Mouse (Mus musculus) kidney, postnatal 0 days (tissue): Measurements from ENCODE around the gene Colgalt1. TPM values are rescaled to one million over a fixed set of nuclear protein-coding genes. Genes with fewer than 3 reads are reported as not detected.

Source experiments
- ATAC-seq: fragments of 200-750 bp; cut with Nextera tagmentation; replicated peaks from 2 replicates; pipeline ENCODE4 v1.8.0; 2017; ENCODE audit warnings: low read depth, moderate number of reproducible peaks, moderate TSS enrichment, moderate library complexity; ENCODE audit not compliant: low FRiP score
- DNase-seq: peaks from one replicate; pipeline ENCODE4 v3.0.0-alpha.2; 2016; ENCODE audit warnings: low spot score
- H3K27ac ChIP-seq: fragments of 300-500 bp; sonication (generic); 2 replicates; pipeline ENCODE4 v1.5.1; 2014; ENCODE audit warnings: mild to moderate bottlenecking
- H3K27me3 ChIP-seq: fragments of 300-500 bp; sonication (generic); 2 replicates; pipeline ENCODE4 v1.6.1; 2014; ENCODE audit warnings: low read length, mixed read lengths; ENCODE audit not compliant: insufficient read depth
- H3K36me3 ChIP-seq: fragments of 300-500 bp; sonication (generic); 2 replicates; pipeline ENCODE4 v1.6.1; 2014; ENCODE audit warnings: low read length, mixed read lengths; ENCODE audit not compliant: insufficient read depth
- H3K4me1 ChIP-seq: fragments of 300-500 bp; sonication (generic); replicated peaks from 2 replicates; pipeline ENCODE4 v1.6.1; 2014; ENCODE audit warnings: antibody characterized with exemption, low read length, mixed read lengths; ENCODE audit not compliant: insufficient read depth
- H3K4me2 ChIP-seq: fragments of 300-500 bp; sonication (generic); 2 replicates; pipeline ENCODE4 v1.6.1; 2014; ENCODE audit warnings: mild to moderate bottlenecking, low read length, moderate library complexity, mixed read lengths
- H3K4me3 ChIP-seq: fragments of 300-500 bp; sonication (generic); replicated peaks from 2 replicates; pipeline ENCODE4 v1.5.1; 2014; ENCODE audit warnings: low read depth, low read length
- H3K9ac ChIP-seq: fragments of 300-500 bp; sonication (generic); 2 replicates; pipeline ENCODE4 v1.6.1; 2014; ENCODE audit warnings: low read depth, low read length
- H3K9me3 ChIP-seq: fragments of 300-500 bp; sonication (generic); replicated peaks from 2 replicates; pipeline ENCODE4 v1.6.1; 2016; ENCODE audit warnings: low read length, inconsistent platforms, mixed read lengths
- CTCF ChIP-seq: IDR thresholded peaks from 2 replicates; pipeline ENCODE4 v1.5.1; 2016; ENCODE audit warnings: antibody characterized with exemption, low read depth, mild to moderate bottlenecking, moderate library complexity
- WGBS: fragments of 180-500 bp; shearing (Covaris S2); extraction: QIAGEN DNeasy Blood & Tissue Kit; methylation state at CpG from one replicate; pipeline ENCODE4 v1.1.7; 2014; 5-methylcytosine and 5-hydroxymethylcytosine counted together
- polyA plus RNA-seq: library from polyadenylated mRNA; unstranded; fragments of >200 nt; fragmentation: Nextera tagmentation; extraction: Ambion mirVana; gene quantifications from 2 replicates; pipeline ENCODE4 v1.2.1, GENCODE M21; 2015

The Colgalt1 gene
- polyA plus RNA-seq, 1 experiment from 2014 or later = 66.2 TPM

DNA sequence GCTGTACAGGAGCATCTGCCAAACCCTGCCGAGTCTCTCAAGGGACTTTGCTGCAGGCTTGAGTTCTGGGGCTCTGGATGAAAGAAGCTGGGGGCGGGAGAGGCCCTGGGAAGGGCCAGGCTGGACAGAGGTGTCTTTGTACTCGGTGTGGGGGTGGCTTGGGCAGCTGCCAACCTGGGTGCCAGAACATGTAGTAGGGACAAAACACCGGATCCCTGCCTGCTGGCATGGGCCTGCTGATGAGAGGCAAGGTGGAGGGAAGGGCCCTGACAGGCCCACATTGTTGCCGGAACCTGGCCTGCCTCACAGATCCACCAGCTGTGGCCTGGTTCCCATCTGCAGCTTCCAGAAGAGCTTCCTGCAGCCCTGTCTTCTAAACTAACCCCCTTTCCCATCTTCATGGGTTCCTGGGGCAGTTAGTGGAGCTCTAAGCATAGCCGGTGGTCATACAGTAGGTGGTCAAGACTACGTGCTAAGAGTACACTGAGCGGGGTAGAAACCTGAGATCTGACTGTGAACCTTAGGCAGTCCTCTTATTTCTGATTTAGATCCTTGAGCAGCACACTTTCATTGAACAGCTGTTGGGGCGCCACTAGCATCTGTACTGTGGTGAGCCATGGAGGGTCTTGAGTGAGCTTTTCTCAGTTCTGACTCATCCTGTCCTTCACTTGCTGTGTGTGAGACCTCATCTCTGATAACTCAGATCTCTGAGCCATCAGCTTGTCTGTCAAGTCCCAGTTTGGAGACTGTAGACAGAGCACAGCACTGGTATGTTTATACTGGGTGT is 37.8 kb upstream of the Colgalt1 start:
- no peak for ATAC-seq
- Histone ChIP-seq H3K4me2 (no peak overlapping the region), H3K27ac (no peak overlapping the region; the same call in 1 of the 2 replicates)

GRCm38 (mm10) chr8:71574426-71574825 is 36.4 kb upstream of the Colgalt1 start:
- Histone ChIP-seq H3K9me3 (no peaks in the 10 kb centered on the region), H3K9ac (no peak overlapping the region), H3K27me3 (no peaks in the 10 kb centered on the region), H3K4me3 (no peak overlapping the region), H3K36me3 (no peaks in the 10 kb centered on the region), H3K4me2 (no peak overlapping the region), H3K27ac (no peak overlapping the region), H3K4me1 (no peaks in the 10 kb centered on the region; the same call in 1 of the 2 replicates)
- DNase-seq (no peak), ATAC-seq (no peak)
- WGBS = 79% methylated on average over 7 of the region's 7 CpGs
- no peak for TF ChIP-seq CTCF

More for the DNA sequence above, 37.8 kb upstream of the Colgalt1 start:
- TF ChIP-seq CTCF = no peak
- Histone ChIP-seq H3K9me3 (no peaks in the 10 kb centered on the region), H3K27me3 (no peaks in the 10 kb centered on the region), H3K4me3 (no peak overlapping the region), H3K36me3 (no peaks in the 10 kb centered on the region), H3K4me1 (peaks cover 6% of the 10 kb centered on the region; the same call in 1 of the 2 replicates), H3K9ac (no peak overlapping the region)
- 69% methylated on average over 9 of the region's 9 CpGs for WGBS
- no peak for DNase-seq

DNA sequence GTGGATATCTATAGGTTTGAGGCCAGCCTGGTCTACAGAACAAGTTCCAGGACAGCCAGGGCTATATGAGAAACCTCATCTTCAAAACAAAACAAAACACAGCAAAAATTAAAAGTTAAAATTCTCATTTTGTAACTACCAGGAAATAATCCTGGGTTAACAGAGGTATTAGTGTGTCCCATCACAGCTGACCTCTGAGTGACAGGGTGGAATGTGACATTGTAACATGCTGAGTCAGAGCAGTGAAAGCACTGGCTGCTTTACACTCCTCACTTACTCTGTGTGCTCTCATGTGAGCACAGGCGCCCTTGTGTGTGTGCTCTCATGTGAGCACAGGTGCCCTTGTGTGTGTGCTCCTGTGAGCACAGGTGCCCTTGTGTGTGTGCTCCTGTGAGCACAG is 35.8 kb upstream of the Colgalt1 start:
- WGBS = 50% methylated on average over 1 of the region's 1 CpGs
- TF ChIP-seq CTCF = no peak
- no peak overlapping the region for H3K27ac ChIP-seq
- DNase-seq = no peak
- H3K4me3 ChIP-seq = no peak overlapping the region
- H3K4me2 ChIP-seq = no peak overlapping the region
- H3K9me3 ChIP-seq = no peaks in the 10 kb centered on the region
- no peaks in the 10 kb centered on the region for H3K36me3 ChIP-seq
- no peak overlapping the region for H3K9ac ChIP-seq
- no peaks in the 10 kb centered on the region; the same call in 1 of the 2 replicates for H3K4me1 ChIP-seq
- ATAC-seq = no peak
- H3K27me3 ChIP-seq = no peaks in the 10 kb centered on the region

- WGBS = 68% methylated on average over 4 of the region's 4 CpGs
- no peak overlapping the region for H3K4me3 ChIP-seq
- H3K4me1 ChIP-seq = no peaks in the 10 kb centered on the region
- H3K9me3 ChIP-seq = no peaks in the 10 kb centered on the region
- ATAC-seq (no peak), DNase-seq (no peak)
- H3K27ac ChIP-seq = no peak overlapping the region
- no peak overlapping the region for H3K9ac ChIP-seq
- no peaks in the 10 kb centered on the region for H3K36me3 ChIP-seq
- no peak for TF ChIP-seq CTCF
- no peak overlapping the region for H3K4me2 ChIP-seq
- no peaks in the 10 kb centered on the region for H3K27me3 ChIP-seq
These were observed 32.9 kb upstream of the Colgalt1 start for GRCm38 (mm10) chr8:71577856-71578387.

DNA sequence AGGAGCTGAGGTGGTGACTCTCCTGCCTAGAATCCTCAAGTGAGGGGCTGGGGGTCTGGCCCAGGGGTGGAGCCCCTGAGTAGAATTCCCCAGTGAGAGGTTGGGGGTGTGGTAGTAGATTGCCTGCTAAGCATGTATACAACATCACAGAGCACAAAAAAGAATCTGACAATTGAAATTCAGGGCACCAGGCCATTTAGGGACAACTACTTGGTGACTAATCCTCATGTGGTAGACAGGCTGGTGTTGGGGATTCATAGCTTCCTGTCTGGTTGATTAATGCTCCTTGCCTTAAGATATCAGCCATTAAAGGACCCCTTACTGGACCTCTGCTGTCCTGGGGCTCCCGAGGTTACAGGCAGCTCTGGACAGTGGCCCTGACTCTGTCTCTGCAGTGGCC is 31.8 kb upstream of the Colgalt1 start:
- H3K27ac ChIP-seq = no peak overlapping the region
- TF ChIP-seq CTCF = no peak
- no peaks in the 10 kb centered on the region for H3K27me3 ChIP-seq
- no peak overlapping the region for H3K4me3 ChIP-seq
- DNase-seq = no peak
- WGBS = 46% methylated on average over 1 of the region's 1 CpGs
- no peak overlapping the region for H3K4me2 ChIP-seq
- H3K36me3 ChIP-seq = peaks cover under 1% of the 10 kb centered on the region; the same call in 1 of the 2 replicates
- H3K9me3 ChIP-seq = no peaks in the 10 kb centered on the region
- H3K9ac ChIP-seq = no peak overlapping the region
- no peak for ATAC-seq
- no peaks in the 10 kb centered on the region for H3K4me1 ChIP-seq

DNA sequence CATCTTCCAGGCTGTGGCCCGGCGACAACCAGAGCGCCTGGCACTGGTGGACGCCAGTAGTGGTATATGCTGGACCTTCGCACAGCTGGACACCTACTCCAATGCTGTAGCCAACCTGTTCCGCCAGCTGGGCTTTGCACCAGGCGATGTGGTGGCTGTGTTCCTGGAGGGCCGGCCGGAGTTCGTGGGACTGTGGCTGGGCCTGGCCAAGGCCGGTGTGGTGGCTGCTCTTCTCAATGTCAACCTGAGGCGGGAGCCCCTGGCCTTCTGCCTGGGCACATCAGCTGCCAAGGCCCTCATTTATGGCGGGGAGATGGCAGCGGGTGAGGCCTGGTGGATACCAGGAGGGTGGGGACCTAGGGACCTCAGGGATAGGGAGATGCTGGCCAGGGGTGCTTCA is 31.3 kb upstream of the Colgalt1 start:
- no peak for TF ChIP-seq CTCF
- WGBS = 91% methylated on average over 14 of the region's 14 CpGs
- peaks cover 5% of the 10 kb centered on the region; the same call in 1 of the 2 replicates for H3K36me3 ChIP-seq
- H3K9ac ChIP-seq = no peak overlapping the region
- ATAC-seq (no peak), DNase-seq (no peak)
- no peaks in the 10 kb centered on the region for H3K27me3 ChIP-seq
- no peak overlapping the region for H3K27ac ChIP-seq
- H3K9me3 ChIP-seq = no peaks in the 10 kb centered on the region
- H3K4me2 ChIP-seq = no peak overlapping the region
- no peaks in the 10 kb centered on the region for H3K4me1 ChIP-seq
- H3K4me3 ChIP-seq = no peak overlapping the region
